Mouse (Mus musculus) gastrocnemius, adult 2 months (tissue): Measurements from ENCODE around the gene Ccdc186. TPM values are rescaled to one million over a fixed set of nuclear protein-coding genes. Genes with fewer than 3 reads are reported as not detected.
A peak's percentile ranks its signal among the peaks of the same experiment; 100 is the strongest.

Experiments
- DNase-seq: peaks from one replicate; pipeline ENCODE4 v3.0.0; 2022
- H3K27ac ChIP-seq: fragments of 200-600 bp; 2 replicates; pipeline ENCODE4 v1.8.1; 2022; ENCODE audit warnings: mild to moderate bottlenecking
- H3K4me3 ChIP-seq: fragments of 200-600 bp; 2 replicates; pipeline ENCODE4 v1.8.1; 2022; ENCODE audit warnings: mild to moderate bottlenecking, moderate library complexity
- CTCF ChIP-seq: fragments of 200-600 bp; IDR thresholded peaks from 2 replicates; pipeline ENCODE4 v1.8.1; 2022; ENCODE audit warnings: antibody characterized with exemption, mild to moderate bottlenecking, moderate library complexity
- intact Hi-C: fragments of 180-260 bp; cut with DNase I; formaldehyde crosslinking; loops from one replicate; pipeline ENCODE4 v1.15.1; 2025
- total RNA-seq, 2 experiments: library from RNA; stranded (reverse); gene quantifications; 2 replicates each; pipeline ENCODE4 v1.2.3; 2021

Gene Ccdc186
- total RNA-seq, 2 experiments from 2014 or later: 23.1 to 26.7 TPM

DNA sequence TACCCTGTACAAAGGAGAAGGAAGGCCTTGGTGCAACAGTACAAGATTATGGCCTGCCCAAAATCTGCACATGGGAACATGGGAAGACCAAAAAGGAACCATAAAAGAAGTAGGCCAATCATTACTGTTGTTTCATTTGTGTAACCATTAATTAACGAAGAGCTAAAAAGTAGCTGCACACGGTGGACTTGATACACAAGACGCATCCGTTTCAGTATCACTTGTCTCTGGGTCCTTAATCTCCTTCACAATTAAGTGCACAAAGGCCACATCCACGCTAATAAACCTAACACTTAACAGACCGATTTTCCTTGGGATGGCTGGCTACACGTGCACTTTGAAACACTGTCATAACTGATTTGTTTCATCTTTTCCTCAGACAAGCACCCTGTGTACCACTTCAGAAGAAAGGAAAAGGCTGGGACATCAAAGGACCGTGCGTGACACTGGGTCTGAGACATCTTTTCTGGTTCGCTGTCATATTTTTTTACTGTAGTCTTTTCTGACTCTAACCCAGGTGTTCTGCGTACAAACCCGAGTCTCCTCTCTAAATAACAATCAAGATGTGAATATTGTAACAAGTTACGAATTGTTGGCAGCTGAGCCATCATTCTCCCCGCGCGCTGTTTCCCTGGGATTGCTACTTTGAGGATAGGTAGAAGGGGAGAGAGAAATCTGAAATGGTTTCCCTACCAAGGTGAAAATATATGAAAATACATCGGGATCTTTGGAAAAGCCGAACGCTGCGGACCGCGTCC is 771 bp downstream of the Ccdc186 start:
- Histone ChIP-seq H3K4me3 (peak overlapping the region; percentile 99), H3K27ac (peak overlapping the region; percentile 99)
- intact Hi-C loops: no loop called here
- DNase-seq: no peak
- no peak for TF ChIP-seq CTCF

DNA sequence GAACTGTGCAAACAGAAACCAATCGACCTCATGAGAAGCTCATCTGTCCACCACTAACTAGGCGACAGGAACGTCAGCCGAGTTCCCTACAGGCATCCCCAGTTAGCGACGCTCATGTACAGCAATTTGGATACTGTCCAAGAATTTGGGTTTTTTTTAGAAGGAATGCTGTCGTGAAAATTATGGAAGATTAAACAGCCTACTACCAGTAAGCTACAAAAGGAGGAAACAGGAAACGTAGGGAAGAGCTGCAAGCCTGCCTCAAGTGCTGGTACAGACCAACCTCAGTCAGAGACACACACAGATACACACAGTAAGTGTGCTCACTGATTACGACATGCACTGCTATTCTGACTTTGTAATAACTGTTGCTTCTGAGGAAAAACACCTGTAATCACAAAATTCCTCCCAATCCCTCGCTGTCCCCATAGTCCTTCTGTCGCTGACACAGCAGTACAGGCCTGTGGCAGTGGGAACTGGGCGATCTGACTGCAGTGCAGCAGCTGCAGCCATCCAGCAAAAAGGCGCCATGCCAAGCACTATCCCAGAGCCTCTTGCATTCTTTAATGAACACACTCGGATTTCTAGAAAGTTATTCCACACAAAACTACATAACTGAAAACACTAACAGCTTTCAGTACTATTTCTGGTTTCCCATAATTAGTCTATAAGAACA is 4.0 kb downstream of the Ccdc186 start:
- H3K4me3 ChIP-seq: peak overlapping the region; percentile 27
- intact Hi-C loops: loop anchor here (5.0 to 10.0 kb wide), 3 partner anchors 89 to 547 kb away; partner anchors contain the start of gene Fam160b1
- TF ChIP-seq CTCF: no peak

DNA sequence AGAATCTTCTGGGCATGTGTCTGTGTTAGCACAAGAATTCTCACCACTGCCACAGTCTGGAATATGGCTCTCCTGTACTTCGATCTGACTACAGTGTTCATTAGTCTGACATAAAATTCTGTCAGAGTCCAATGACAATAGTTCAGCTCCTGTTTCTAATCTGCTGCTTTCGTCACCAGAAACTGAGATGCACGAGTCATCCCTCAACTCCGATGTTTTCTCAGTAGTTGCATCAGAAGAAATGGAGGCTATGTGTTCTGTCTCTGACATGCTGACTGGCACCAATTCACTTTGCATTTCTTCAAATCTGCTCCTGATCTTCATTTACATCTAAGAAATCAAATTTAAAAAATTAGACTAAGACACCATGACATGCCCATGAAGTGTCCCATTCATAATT is 8.6 kb downstream of the Ccdc186 start:
- DNase-seq: no peak
- TF ChIP-seq CTCF: no peak
- intact Hi-C loops: loop anchor here (10.0 kb wide), 2 partner anchors 389 to 551 kb away; partner anchors contain the start of gene Fam160b1
- Histone ChIP-seq H3K4me3 (no peak overlapping the region), H3K27ac (no peak overlapping the region)

More for the DNA sequence above, 4.0 kb downstream of the Ccdc186 start:
- peak; percentile 64 for DNase-seq
- H3K27ac ChIP-seq: peak overlapping the region; percentile 58

DNA sequence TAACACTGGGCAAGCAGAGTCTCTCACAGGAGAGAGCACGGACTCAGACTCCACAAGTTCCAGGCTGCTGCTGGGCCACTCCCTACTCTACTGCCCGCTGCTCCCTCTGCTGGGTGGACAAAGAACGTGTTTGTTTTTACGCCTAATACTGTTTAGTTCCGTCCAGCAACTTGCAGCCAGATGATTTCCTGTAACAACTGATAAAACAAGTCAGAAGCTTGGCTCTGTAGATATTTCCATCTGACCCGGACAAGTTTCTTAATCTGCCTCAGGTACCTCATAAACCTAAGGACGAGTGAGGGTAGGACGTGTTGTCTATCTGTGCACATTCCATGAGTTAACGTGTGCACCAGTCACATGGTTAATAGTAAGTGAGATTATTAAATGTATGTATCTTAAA is 10.4 kb downstream of the Ccdc186 start:
- peak; percentile 68 for DNase-seq
- intact Hi-C loops: loop anchor here (10.0 kb wide), 2 partner anchors 387 to 553 kb away; partner anchors contain the start of gene Fam160b1
- no peak overlapping the region for H3K4me3 ChIP-seq
- peak; percentile 70 for TF ChIP-seq CTCF
- H3K27ac ChIP-seq: no peak overlapping the region

DNA sequence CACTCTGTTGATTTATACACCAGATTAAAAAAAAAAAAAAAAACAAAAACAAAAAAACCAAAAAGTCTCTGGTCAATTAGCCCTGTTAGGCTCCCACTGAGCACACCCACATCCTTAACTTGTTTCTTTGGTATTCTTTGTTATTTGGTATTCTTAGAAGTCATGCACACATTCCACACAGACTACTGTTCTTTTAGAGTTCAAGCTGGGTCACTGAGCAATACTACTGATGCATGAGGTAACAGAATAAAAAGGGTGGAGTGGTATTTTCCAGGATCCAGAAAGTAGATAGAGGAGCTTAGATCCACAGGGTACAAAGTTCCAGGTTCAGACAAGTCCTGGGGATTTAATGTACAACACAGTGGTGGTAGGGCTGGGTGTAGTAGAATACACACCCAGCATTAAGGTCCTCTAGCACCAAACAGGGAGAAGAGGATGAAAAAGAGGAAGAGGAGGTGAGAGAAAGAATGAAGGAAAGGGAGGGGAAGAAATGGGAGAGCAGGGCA is 11.3 kb downstream of the Ccdc186 start:
- intact Hi-C loops: loop anchor here (10.0 kb wide), 2 partner anchors 386 to 554 kb away; partner anchors contain the start of gene Fam160b1
- no peak overlapping the region; the same call in 1 of the 2 replicates for H3K27ac ChIP-seq
- TF ChIP-seq CTCF: no peak
- no peak for DNase-seq
- no peak overlapping the region for H3K4me3 ChIP-seq

DNA sequence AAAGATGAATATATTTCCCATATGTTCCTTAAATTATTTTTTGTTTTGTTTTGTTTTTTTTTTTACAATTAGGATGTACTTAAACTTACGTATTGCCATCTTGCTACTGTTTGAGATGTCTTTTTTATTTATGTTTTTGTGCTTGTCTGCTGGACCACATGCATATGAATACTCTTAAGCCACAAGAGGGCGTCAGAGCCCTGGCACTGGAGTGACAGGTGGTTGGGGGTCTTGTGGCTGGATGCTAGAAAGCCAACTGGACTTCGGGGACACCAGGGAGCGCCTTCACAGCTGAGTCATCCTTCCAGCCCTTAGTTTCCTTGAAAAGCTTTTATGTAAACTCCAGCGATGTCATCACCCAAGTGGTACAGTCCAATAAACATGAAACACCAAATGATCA is 13.2 kb downstream of the Ccdc186 start:
- no peak overlapping the region for H3K27ac ChIP-seq
- peak; percentile 49 for TF ChIP-seq CTCF
- H3K4me3 ChIP-seq: no peak overlapping the region
- no peak for DNase-seq
- intact Hi-C loops: no loop called here

DNA sequence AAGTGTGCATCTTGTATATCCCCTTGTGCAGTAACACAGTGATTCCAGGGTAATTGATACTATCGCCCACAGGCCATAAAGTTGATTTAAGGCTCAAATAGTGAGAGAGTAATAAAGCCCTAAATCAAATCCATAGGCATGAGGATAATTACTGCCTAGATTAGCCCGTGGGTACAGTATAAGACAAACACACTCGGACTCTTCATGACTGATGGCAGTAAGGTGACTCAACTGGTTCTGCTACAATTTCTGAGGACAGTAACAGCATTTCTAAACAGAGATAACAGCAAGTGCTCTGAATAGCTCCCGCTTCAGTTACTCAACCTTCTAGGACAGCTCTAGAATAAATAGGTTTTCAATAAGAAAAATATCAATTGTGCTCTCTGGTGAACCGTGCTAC is 14.9 kb downstream of the Ccdc186 start:
- Histone ChIP-seq H3K27ac (no peak overlapping the region), H3K4me3 (no peak overlapping the region)
- TF ChIP-seq CTCF: no peak
- DNase-seq: no peak
- intact Hi-C loops: no loop called here

DNA sequence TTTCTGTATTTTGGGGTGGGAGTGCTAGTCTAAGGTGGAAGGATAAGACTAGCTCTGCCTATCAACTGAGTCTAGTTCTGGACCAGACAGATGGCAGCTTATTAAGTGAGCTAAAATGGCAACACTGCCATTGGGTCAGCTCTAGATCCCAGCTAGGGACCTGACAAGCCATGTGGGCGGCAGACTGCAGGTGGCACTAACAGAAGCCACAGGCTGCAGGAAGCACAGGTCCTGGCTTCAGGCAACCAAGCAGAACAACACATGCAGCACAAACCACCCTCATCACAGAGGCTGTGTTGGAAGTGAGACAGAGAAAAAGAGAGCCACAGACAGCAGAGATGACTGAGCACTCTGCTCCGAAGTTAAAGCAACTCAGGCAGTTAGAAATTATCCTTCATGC is 16.6 kb downstream of the Ccdc186 start:
- no peak for DNase-seq
- no peak overlapping the region for H3K27ac ChIP-seq
- intact Hi-C loops: no loop called here
- no peak overlapping the region for H3K4me3 ChIP-seq
- TF ChIP-seq CTCF: no peak

DNA sequence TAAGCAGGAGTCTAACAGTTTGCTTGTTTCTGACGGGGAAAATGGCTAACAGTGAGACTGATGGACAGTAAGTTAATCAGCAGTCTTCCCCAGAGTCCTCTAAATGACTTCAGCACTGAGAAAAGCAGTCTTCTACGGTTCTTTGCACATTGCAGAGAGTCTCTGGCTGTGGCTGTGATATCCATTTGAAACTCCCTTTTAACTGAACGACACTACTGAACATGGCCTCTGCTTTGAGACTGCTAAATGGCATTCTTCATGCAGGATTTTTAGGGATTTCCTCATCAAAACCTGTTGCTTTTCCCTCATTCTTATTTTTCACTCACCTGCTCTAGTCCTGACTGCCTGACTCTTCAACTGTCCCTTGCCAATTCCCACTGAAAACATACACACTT is 19.6 kb downstream of the Ccdc186 start:
- Histone ChIP-seq H3K4me3 (no peak overlapping the region), H3K27ac (no peak overlapping the region)
- no peak for DNase-seq
- intact Hi-C loops: no loop called here
- TF ChIP-seq CTCF: no peak

DNA sequence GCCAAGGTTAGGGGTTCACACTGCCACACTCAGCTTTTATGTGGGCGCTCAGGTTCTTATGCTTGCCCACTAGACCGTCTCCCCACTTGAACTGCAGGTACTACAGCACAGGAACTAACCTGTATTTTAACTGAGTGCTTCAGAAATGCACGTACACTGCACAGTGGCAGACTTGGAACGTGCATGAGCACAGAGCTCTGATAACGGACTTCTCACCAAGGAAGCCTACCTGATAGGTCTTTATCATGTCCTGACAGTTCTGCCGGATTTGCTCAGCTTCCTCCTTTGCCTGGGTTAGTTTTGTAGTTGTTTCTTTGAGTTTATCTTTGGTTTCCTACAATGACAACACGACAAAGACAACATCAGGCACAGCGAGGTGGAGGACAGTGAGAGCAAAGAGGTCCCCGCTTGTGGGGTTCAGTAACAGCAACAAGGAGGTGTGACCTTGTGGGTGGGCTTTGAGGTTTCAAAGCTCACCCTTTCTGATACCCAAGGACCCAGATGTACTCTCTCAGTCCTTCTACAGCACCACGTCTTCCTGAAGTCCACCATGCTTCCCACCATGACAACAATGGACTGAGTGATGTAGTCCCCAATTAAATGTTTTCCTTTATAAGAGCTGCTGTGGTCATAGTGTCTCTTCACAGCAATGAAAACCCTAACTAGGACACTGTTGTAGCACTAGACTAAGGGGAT is 20.2 kb downstream of the Ccdc186 start:
- no peak overlapping the region for H3K4me3 ChIP-seq
- DNase-seq: no peak
- no peak overlapping the region for H3K27ac ChIP-seq
- intact Hi-C loops: no loop called here
- TF ChIP-seq CTCF: no peak

DNA sequence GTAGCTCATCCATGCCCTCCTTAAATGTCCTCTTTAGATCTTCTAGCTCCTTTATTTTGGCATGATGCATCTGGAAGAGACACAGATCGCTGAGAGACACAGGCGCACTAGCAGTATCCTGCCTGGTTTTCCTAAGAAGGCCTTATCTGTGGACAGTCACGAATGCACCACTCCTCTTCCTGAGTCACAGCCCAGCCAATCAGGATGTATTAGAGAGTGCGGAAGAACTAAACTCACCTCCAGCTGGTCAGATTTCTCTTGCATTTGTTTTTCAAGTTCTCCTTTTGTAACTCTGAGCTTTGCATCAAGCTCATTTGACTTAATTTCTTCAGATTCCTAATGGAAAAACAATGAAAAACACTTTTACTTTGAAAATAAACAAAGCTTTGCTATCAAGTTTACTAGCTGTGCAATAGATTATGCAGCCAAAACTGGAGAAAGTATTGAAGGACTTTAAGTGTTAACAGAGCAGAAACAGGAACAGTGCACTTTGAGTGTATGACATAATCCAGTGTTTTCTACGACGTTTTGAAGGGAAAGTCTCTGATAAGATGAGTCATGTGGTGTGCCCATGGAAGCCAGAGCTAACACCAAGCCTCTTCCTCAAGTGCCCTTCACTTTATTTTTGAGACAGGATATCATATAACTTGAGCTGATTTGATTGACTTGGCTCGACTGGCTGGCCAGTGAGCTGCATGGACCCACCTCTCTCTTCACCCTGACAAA is 20.9 kb downstream of the Ccdc186 start:
- H3K4me3 ChIP-seq: no peak overlapping the region
- no peak for TF ChIP-seq CTCF
- no peak for DNase-seq
- no peak overlapping the region for H3K27ac ChIP-seq
- intact Hi-C loops: no loop called here

DNA sequence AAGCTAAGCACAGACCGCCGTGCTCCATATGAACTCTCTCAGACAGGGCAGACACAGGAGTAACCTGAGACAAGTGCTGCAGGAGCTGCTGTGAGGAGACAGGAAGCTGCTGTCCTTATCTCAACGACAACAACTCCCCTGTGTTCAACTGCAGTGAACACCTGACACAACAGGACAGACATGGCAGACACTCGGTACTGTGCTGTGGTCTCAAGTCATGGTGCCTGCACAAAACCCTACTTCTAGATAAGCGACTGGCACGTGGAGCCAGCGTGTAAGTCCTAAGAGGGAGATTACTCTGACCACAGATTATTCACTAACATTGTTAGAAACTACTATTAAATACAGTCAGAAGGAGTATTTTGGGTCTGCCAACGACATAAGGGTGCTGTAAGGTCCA is 21.8 kb downstream of the Ccdc186 start:
- Histone ChIP-seq H3K27ac (no peak overlapping the region), H3K4me3 (no peak overlapping the region)
- TF ChIP-seq CTCF: no peak
- intact Hi-C loops: no loop called here
- no peak for DNase-seq
